Mouse (Mus musculus): ENCODE measurements at regions not wholly inside any gene's neighbourhood (a gene's known extent, or its start where the extent isn't known, plus 50 kb on each side); places are given as distances from the start of the nearest gene placed in this dataset.
"Not testable (repeated sequence)": the region's sequence is repeated elsewhere in the genome, so short reads cannot be mapped to it uniquely, and the experiment has no call there.

GRCm38 (mm10) chr2:75781781-75782211 is 50.2 kb upstream of the Agps start:
- intact Hi-C loops (cut with DNase I), result loop anchor here (2.0 to 5.0 kb wide), 2 partner anchors 99 to 175 kb away; no protein-coding TSS in a partner anchor
- no peak for DNase-seq (ENCODE audit: low spot score in 2 of 2)

DNA sequence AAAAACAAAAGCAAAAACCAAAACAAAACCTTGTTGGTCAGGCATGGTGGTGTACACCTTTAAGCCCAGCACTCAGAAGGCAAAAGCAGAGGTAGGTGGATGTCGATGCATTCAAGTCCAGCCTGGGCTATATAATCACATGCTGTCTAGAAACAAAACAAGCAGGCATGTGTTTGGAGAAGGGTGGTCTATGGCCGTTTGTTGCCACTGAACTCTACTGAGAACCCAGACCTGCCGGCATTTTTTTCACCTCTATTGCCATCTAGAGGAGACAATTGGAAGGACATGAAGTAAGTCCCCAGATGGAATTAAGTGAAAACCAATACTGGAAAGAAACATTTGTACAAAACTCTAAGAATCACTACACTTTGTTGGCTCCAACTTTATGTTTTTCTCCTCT is 50.9 kb upstream of the Agps start:
- DNase-seq (ENCODE audit: low spot score in 2 of 2), result peak; percentile 35 to 56
- intact Hi-C loops (cut with DNase I), result loop anchor here (2.0 to 5.0 kb wide), 2 partner anchors 99 to 174 kb away; no protein-coding TSS in a partner anchor

- DNase-seq (ENCODE audit: low spot score in 2 of 2), result not testable (repeated sequence)
- intact Hi-C loops (cut with DNase I), result loop anchor here (10.0 kb wide), 1 partner anchor 74 kb away; the partner anchor contains the start of gene Nfe2l2
These were observed 53.3 kb upstream of the Agps start for GRCm38 (mm10) chr2:75778628-75779027.

- intact Hi-C loops (cut with DNase I), result loop anchor here (10.0 kb wide), 1 partner anchor 72 kb away; the partner anchor contains the start of gene Nfe2l2
- no peak for DNase-seq (ENCODE audit: low spot score in 2 of 2)
These were observed 54.9 kb upstream of the Agps start for GRCm38 (mm10) chr2:75777040-75777451.

- intact Hi-C loops (cut with DNase I), result loop anchor here (10.0 kb wide), 1 partner anchor 72 kb away; the partner anchor contains the start of gene Nfe2l2
- DNase-seq (ENCODE audit: low spot score in 2 of 2), result no peak
These were observed 55.4 kb upstream of the Agps start for GRCm38 (mm10) chr2:75776533-75776932.

- DNase-seq (ENCODE audit: low spot score in 2 of 2), result no peak
- intact Hi-C loops (cut with DNase I), result loop anchor here (10.0 kb wide), 1 partner anchor 70 kb away; the partner anchor contains the start of gene Nfe2l2
These were observed 56.8 kb upstream of the Agps start for GRCm38 (mm10) chr2:75775217-75775616.

- intact Hi-C loops (cut with DNase I), result loop anchor here (10.0 kb wide), 1 partner anchor 69 kb away; the partner anchor contains the start of gene Nfe2l2
- DNase-seq (ENCODE audit: low spot score in 2 of 2), result no peak
These were observed 58.5 kb upstream of the Agps start for GRCm38 (mm10) chr2:75773431-75773830.

GRCm38 (mm10) chr2:75772251-75772956 is 59.6 kb upstream of the Agps start:
- DNase-seq (ENCODE audit: low spot score in 2 of 2), result no peak
- intact Hi-C loops (cut with DNase I), result loop anchor here (10.0 kb wide), 1 partner anchor 68 kb away; the partner anchor contains the start of gene Nfe2l2

DNA sequence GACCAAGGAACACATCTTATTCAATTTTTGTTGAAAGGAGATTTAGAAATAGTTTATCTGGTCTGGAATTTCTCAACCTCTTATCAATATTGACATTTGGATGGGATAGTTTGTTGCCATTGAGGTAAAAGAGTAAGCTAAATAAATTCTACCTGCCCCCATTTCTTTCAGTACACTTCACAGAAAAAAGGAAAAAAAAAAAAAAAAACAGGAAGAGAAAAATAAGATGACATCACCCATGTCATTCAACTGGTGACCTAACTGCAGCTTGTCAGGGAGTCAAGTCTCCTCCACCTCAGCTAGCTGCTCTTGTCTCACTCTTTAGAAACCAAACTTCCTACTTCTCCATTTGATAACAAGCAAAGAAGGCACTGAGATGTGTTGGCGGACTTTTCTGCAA is 61.3 kb upstream of the Agps start:
- intact Hi-C loops (cut with DNase I), result loop anchor here (10.0 kb wide), 1 partner anchor 66 kb away; the partner anchor contains the start of gene Nfe2l2
- DNase-seq (ENCODE audit: low spot score in 2 of 2), result no peak

- DNase-seq (ENCODE audit: low spot score in 2 of 2), result no peak
- intact Hi-C loops (cut with DNase I), result no loop called here
These were observed 63.2 kb upstream of the Agps start for GRCm38 (mm10) chr2:75768559-75769304.

- no peak for DNase-seq (ENCODE audit: low spot score in 2 of 2)
- intact Hi-C loops (cut with DNase I), result no loop called here
These were observed 63.6 kb upstream of the Nfe2l2 start for GRCm38 (mm10) chr2:75767871-75768558.

DNA sequence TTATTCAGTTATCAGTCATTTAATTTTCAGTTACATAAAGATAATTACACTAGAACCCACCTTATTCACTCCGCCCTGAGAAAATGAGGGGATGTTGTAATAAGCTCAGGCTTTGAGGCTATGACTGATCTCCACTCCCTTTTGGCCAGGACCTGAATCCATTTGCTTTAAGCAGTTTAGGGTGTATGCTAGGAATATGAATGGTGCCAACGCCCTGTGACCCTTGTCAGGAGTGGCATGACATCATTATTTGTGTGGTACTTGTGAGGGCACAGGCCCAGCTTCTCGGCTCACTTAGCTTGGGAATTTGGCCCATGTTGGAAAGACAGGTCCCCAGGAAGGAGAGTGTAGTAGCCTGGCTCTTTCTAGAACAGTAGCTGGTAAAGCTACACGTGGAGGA is 61.0 kb upstream of the Nfe2l2 start:
- intact Hi-C loops (cut with DNase I), result no loop called here
- DNase-seq (ENCODE audit: low spot score in 2 of 2), result no peak

DNA sequence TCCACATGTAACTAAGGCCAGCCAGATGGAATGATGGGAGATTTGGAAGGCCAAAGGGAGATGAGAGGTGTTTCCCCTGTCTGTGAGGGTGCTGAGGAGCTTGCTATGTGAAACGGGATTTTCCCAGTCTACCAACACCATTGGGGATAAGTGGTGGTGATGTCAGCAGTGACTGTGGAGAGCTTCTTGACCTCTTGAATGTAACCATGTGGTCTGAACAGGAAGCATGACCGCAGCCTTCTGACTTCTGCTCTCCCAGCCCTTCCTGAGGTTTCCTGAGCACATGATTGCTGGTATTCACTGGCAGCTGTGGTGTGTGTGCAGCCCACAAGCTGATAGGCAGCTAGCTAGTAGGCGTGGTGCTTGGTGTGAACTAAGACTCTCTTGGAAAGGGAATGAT is 58.8 kb upstream of the Nfe2l2 start:
- intact Hi-C loops (cut with DNase I), result no loop called here
- DNase-seq (ENCODE audit: low spot score in 2 of 2), result no peak

- no peak for DNase-seq (ENCODE audit: low spot score in 2 of 2)
- intact Hi-C loops (cut with DNase I), result no loop called here
These were observed 57.6 kb upstream of the Nfe2l2 start for GRCm38 (mm10) chr2:75762030-75762429.

GRCm38 (mm10) chr2:75761626-75762025 is 57.2 kb upstream of the Nfe2l2 start:
- no peak for DNase-seq (ENCODE audit: low spot score in 2 of 2)
- intact Hi-C loops (cut with DNase I), result no loop called here

- intact Hi-C loops (cut with DNase I), result no loop called here
- no peak for DNase-seq (ENCODE audit: low spot score in 2 of 2)
These were observed 54.9 kb upstream of the Nfe2l2 start for GRCm38 (mm10) chr2:75759196-75759885.

DNA sequence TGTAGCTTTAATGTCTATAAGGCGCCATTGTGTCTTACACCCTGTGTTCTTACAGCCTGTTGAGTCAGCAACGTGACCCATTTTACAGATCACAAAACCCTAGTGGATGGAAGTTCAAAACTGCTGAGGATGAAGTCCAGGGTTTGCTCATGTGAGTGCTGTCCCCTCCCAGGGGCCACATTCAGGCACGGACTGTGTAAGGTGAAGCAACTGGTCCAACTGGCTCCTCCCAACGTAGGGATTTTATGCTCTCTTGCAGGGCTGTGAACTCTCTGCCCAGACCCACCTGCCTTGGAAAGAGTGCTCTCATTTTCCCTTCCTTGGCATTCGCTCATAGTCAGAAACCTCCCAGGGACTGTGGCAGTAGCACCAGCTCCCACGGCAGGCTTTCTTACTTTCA is 53.8 kb upstream of the Nfe2l2 start:
- no peak for DNase-seq (ENCODE audit: low spot score in 2 of 2)
- intact Hi-C loops (cut with DNase I), result no loop called here

- intact Hi-C loops (cut with DNase I), result no loop called here
- DNase-seq (ENCODE audit: low spot score in 2 of 2), result peak in 1 of 2 experiments; percentile 5
These were observed 52.5 kb upstream of the Nfe2l2 start for GRCm38 (mm10) chr2:75756704-75757638.

All from left cerebral cortex, postnatal 14 days (tissue).